Mouse (Mus musculus): Measurements from ENCODE around the gene Tstd3.

DNA sequence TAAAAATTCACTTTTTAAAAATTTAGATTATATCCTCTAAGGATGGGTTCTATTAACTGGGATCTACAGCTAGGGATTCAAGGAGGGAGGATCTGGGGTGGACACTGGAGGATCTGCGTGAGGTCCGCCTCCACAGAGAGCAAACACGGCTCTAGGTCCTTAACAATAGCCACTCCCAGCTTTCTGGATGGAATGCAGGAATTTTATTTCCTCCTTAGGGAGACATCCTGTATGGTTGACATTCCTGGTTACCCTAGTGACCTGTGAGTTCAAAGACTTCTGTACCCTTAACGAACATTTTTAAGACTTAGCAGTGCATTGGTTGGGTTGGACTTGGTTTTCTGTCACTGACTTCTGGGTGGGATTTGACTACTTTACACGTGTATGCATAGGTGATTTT lies 21.3 kb downstream of the Tstd3 start:
- TF ChIP-seq CTCF (conservative IDR thresholded peaks at IDR 0.05; ENCODE audit: insufficient read depth, insufficient read length, low read depth, low read length) (no peak), POLR2A (IDR thresholded peaks at IDR 0.05; ENCODE audit: low read depth, low read length) (no peak)

Measured in kidney, adult 2 months (tissue).